Mouse (Mus musculus) heart, embryonic 14.5 days (tissue): ENCODE measurements around the gene Naa35. TPM values are rescaled to one million over a fixed set of nuclear protein-coding genes. Genes with fewer than 3 reads are reported as not detected.

Experiments
- ATAC-seq: fragments of 200-750 bp; cut with Nextera tagmentation; 2 replicates; pipeline ENCODE4 v1.8.0; 2017; ENCODE audit warnings: low read depth, moderate TSS enrichment; ENCODE audit not compliant: insufficient number of reproducible peaks, insufficient read depth, low FRiP score
- H3K27ac ChIP-seq, 2 experiments: fragments of 200-500 bp in 1 of 2; fragments of 300-500 bp in 1 of 2; sonication (generic) in 1 of 2; replicated peaks in 1 of 2; 2 replicates each; pipeline ENCODE4 v1.5.1; 2012 to 2014; ENCODE audit warnings: low read depth in 2 of 2, low read length in 2 of 2, control low read depth in 1 of 2, mild to moderate bottlenecking in 1 of 2, mixed read lengths in 1 of 2; ENCODE audit not compliant: control insufficient read depth in 1 of 2, insufficient read depth in 1 of 2
- H3K27me3 ChIP-seq: fragments of 300-500 bp; sonication (generic); 2 replicates; pipeline ENCODE4 v1.6.1; 2014; ENCODE audit warnings: mild to moderate bottlenecking, low read length, control low read depth; ENCODE audit not compliant: control insufficient read depth, insufficient read depth
- H3K36me3 ChIP-seq: fragments of 300-500 bp; sonication (generic); 2 replicates; pipeline ENCODE4 v1.6.1; 2014; ENCODE audit warnings: mild to moderate bottlenecking, control low read depth, low read length, mixed read lengths; ENCODE audit not compliant: control insufficient read depth, insufficient read depth
- H3K4me1 ChIP-seq, 2 experiments: fragments of 200-500 bp in 1 of 2; fragments of 300-500 bp in 1 of 2; sonication (generic) in 1 of 2; 2 replicates each; pipeline ENCODE4 v1.6.1; 2012 to 2014; ENCODE audit warnings: low read length in 2 of 2, control low read depth in 1 of 2, mixed read lengths in 1 of 2; ENCODE audit not compliant: control insufficient read depth in 2 of 2, insufficient read depth in 2 of 2
- H3K4me2 ChIP-seq: fragments of 300-500 bp; sonication (generic); 2 replicates; pipeline ENCODE4 v1.6.1; 2014; ENCODE audit warnings: mild to moderate bottlenecking, low read length
- H3K4me3 ChIP-seq, 2 experiments: fragments of 200-500 bp in 1 of 2; fragments of 300-500 bp in 1 of 2; sonication (generic) in 1 of 2; 2 replicates each; pipeline ENCODE4 v1.5.1; 2012 to 2014; ENCODE audit warnings: low read length in 2 of 2, mild to moderate bottlenecking in 2 of 2, control low read depth in 1 of 2, low read depth in 1 of 2, moderate library complexity in 1 of 2; ENCODE audit not compliant: control insufficient read depth in 1 of 2, insufficient read depth in 1 of 2
- H3K9ac ChIP-seq: fragments of 300-500 bp; sonication (generic); 2 replicates; pipeline ENCODE4 v1.6.1; 2014; ENCODE audit warnings: mild to moderate bottlenecking, low read length
- H3K9me3 ChIP-seq: fragments of 300-500 bp; sonication (generic); 2 replicates; pipeline ENCODE4 v1.6.1; 2016; ENCODE audit warnings: low read length, control low read depth; ENCODE audit not compliant: control insufficient read depth
- WGBS: fragments of 180-500 bp; shearing (Covaris S2); extraction: QIAGEN DNeasy Blood & Tissue Kit; methylation state at CpG from one replicate; pipeline ENCODE4 v1.1.7; 2014; 5-methylcytosine and 5-hydroxymethylcytosine counted together
- polyA plus RNA-seq: library from polyadenylated mRNA; unstranded; fragments of >200 nt; fragmentation: Nextera tagmentation; extraction: Ambion mirVana; gene quantifications from 2 replicates; pipeline ENCODE4 v1.2.1, GENCODE M21; 2014

Gene Naa35
- polyA plus RNA-seq, 1 experiment from 2014 or later: 70.3 TPM

DNA sequence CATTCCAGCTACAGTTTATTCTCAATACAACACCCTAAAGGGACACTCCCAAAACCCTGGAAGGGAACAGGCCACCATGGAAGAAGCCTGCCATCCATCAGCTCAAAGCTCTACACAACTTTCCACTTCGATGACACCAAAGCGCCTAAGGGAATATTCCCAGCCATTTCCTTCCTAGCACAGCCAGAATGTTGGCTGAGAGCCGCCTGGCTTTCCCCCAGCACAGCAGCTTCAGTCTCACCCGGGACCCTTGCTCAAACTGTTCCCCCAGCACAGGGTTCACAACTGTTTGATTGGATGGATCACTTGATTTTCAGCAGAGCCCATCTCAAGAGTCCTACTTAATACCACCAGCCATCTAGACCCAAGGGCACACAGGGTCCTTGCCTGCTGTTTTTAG is 37.3 kb upstream of the Naa35 start:
- Histone ChIP-seq H3K36me3 (no peaks in the 10 kb centered on the region), H3K4me2 (no peak overlapping the region), H3K9me3 (no peaks in the 10 kb centered on the region), H3K27me3 (no peaks in the 10 kb centered on the region), H3K4me3 (no peak overlapping the region), H3K4me1 (peaks cover 22 to 30% of the 10 kb centered on the region in 2 experiments), H3K9ac (no peak overlapping the region), H3K27ac (peak overlapping the region in 1 of 2 experiments; percentile 47; a peak in 1 of 4 replicates)
- 64% methylated on average over 4 of the region's 4 CpGs for WGBS
- ATAC-seq: peak; percentile 47; the same call in 1 of the 2 replicates

DNA sequence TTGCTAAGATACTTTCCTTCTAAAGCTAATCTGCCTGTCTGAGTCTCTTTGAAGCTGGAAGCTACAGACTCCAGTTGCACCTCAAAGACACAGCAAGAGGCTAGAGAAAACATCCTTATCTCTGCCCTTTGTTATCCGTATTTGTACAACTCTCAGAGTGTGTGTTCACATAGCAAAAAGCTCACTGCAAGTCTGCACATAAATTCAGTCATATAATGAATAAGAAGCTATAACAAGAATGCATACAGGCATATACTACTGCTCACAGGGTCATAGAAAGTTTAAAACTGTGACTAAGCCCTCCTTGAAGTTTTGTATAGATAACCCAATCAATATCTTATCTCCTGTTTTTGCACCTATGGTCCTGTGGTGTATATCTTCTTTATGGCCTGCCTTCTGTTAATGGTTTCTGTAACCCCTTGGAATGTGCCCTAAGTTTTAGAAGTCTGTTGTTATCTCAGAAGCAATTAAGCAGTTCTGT is 35.7 kb upstream of the Naa35 start:
- Histone ChIP-seq H3K36me3 (no peaks in the 10 kb centered on the region), H3K9me3 (no peaks in the 10 kb centered on the region), H3K4me1 (peaks cover 22 to 30% of the 10 kb centered on the region in 2 experiments), H3K27me3 (no peaks in the 10 kb centered on the region), H3K4me2 (no peak overlapping the region), H3K4me3 (no peak overlapping the region), H3K27ac (no peak overlapping the region), H3K9ac (no peak overlapping the region)
- ATAC-seq: no peak
- WGBS: 16% methylated on average over 1 of the region's 1 CpGs

DNA sequence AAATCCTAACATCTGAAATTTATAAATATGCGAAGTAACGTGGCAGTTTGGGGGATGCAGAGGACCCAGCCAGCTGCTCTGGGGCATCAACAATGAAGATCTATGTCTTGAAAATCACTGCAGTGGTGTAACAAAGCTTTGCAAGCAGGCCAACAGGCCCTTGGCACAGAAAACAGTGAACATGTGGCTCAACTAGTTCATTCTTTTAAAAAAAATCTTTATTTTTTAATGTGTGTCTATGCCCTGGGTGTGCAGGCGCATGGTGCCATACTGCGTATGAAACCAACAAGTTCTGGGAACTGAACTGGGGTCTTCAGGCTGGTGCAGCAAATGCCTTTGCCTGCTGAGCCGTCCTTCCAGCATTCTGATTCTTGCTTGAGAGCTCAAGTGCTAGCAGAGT is 32.8 kb upstream of the Naa35 start:
- Histone ChIP-seq H3K36me3 (no peaks in the 10 kb centered on the region), H3K4me2 (no peak overlapping the region), H3K4me1 (peaks cover 11 to 24% of the 10 kb centered on the region in 2 experiments), H3K27ac (no peak overlapping the region), H3K9ac (no peak overlapping the region), H3K4me3 (no peak overlapping the region), H3K9me3 (no peaks in the 10 kb centered on the region), H3K27me3 (no peaks in the 10 kb centered on the region)
- ATAC-seq: no peak
- 93% methylated on average over 5 of the region's 5 CpGs for WGBS

DNA sequence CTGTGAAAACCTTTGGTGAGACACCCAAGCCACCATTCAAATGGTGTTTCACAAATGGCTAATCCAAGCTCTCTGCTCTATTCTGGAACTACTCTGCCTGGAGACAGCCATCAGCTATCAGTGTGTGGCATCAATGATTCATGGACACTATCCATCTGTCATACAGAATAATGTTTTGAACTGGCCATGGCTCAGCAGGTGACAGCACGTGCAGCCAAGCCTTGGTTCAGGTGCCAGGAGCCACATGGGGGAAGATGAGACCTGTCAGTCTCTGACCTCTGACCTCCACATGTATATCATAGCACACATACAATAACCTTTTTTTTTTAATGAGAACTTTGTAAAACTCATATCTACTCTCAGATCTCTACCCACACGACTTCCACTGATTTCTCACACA is 32.3 kb upstream of the Naa35 start:
- Histone ChIP-seq H3K9ac (no peak overlapping the region), H3K27me3 (no peaks in the 10 kb centered on the region), H3K9me3 (no peaks in the 10 kb centered on the region), H3K36me3 (no peaks in the 10 kb centered on the region), H3K27ac (no peak overlapping the region), H3K4me2 (no peak overlapping the region), H3K4me3 (no peak overlapping the region), H3K4me1 (peaks cover 8 to 23% of the 10 kb centered on the region in 2 experiments)
- no peak for ATAC-seq
- WGBS: 71% methylated on average over 2 of the region's 2 CpGs

DNA sequence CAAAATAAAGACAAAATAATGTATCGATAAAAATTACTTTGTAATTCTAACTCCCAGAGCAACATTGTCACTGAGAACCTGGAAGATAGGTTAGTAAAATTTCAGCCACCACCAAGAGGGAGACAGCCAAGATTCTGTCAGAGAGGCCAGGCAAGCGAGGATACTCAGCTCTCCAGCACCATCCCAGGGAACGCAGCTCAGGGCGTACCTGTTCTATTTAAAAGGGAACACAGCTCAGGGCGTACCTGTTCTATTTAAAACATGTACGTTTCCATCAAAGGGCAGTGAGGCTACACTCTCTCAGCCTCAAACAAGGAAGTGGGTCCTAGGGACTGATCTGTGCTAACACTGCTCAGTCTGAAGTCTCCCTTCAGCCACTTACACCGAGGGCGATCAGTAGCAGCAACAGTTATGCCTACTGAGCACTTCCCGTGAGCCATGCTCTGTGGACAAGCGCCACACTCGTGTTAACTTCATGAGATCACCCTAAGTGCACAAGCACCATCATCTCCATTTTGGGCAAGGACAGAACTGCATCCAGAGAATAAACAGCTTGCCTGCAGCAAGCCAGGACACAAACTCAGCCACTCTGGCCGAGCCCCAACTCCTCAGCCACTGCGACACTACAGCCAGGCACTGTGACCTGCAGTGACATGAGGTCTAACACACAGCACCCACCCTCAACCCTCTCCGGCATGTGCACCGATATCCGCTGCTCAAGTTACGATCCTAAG is 30.1 kb upstream of the Naa35 start:
- Histone ChIP-seq H3K4me1 (peaks cover 4 to 11% of the 10 kb centered on the region in 2 experiments), H3K4me3 (no peak overlapping the region), H3K4me2 (0 out of 2 replicates have a peak overlapping the region, but pooled peaks have one; percentile 96), H3K27ac (no peak overlapping the region), H3K36me3 (no peaks in the 10 kb centered on the region), H3K9me3 (no peaks in the 10 kb centered on the region), H3K27me3 (no peaks in the 10 kb centered on the region), H3K9ac (peak overlapping the region; percentile 25; the same call in 1 of the 2 replicates)
- WGBS: 69% methylated on average over 17 of the region's 17 CpGs
- ATAC-seq: no peak

DNA sequence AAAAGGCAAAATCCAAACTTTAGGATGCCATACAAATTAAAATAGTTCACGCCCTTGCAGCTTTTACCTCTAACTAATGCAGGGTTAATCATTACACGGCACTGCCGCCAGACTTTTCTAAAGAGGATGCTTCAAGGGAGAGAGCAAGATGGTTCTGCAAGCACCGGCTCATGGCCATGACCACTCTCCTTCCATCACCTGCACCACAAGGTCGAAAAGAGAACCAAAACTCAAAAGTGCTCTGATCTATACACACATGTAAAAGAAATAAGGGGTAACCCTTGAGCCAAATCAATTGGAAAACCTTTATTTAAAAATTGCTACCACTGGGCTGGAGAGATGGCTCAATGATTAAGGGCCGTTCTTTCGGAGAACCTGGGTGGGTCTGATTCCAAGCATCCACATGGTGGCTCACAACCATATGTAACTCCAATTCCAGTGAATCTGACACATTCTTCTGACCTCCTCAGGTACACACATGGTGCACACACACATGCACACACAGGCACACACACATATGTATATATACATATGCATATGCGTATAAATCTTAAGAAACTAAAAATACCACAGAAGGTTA is 29.4 kb upstream of the Naa35 start:
- peaks cover 4 to 11% of the 10 kb centered on the region in 2 experiments for H3K4me1 ChIP-seq
- no peak overlapping the region; the same call in 1 of the 2 replicates for H3K9ac ChIP-seq
- no peak overlapping the region for H3K27ac ChIP-seq
- H3K27me3 ChIP-seq: no peaks in the 10 kb centered on the region
- peak overlapping the region; percentile 96 for H3K4me2 ChIP-seq
- 81% methylated on average over 8 of the region's 8 CpGs for WGBS
- no peaks in the 10 kb centered on the region for H3K36me3 ChIP-seq
- no peak for ATAC-seq
- H3K4me3 ChIP-seq: peak overlapping the region in 1 of 2 experiments; percentile 87; a peak in 1 of 4 replicates
- H3K9me3 ChIP-seq: no peaks in the 10 kb centered on the region

DNA sequence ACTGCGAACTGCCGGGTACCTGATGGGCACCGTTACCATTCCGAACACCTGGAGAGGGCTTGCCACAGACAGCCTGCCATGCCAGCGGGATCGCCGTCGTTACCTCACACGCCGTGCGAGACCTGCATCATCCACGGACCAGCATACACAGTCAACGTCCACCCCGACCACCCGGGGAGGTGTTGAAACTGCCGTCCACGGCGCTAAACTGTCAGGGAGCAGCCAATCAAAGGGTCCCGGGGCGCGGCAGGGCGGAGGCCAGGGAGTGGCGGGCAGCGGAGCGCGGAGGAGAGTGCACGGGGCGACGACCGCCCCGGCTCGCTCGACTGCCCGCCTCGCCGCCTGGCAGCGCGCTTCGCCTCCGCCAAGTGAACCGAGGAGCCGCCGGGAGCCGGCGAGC is 28.4 kb upstream of the Naa35 start:
- H3K4me3 ChIP-seq: peak overlapping the region; percentile 61 to 87
- ATAC-seq: peak; percentile 57
- H3K4me1 ChIP-seq: peaks cover 4 to 11% of the 10 kb centered on the region in 2 experiments
- H3K9me3 ChIP-seq: no peaks in the 10 kb centered on the region
- WGBS: 1% methylated on average over 30 of the region's 45 CpGs
- peak overlapping the region in 1 of 2 experiments; percentile 39; a peak in 2 of 4 replicates for H3K27ac ChIP-seq
- no peaks in the 10 kb centered on the region for H3K36me3 ChIP-seq
- H3K9ac ChIP-seq: peak overlapping the region; percentile 85
- H3K27me3 ChIP-seq: no peaks in the 10 kb centered on the region
- H3K4me2 ChIP-seq: peak overlapping the region; percentile 96
